Mouse (Mus musculus) megakaryocyte, embryonic 14.5 days (primary cell): ENCODE measurements around the gene Pwwp2b.

Experiments
- FLI1 ChIP-seq: IDR thresholded peaks from 2 replicates; pipeline ENCODE4 v1.6.1; 2012; ENCODE audit warnings: low read length, inconsistent platforms, mixed read lengths
- GATA1 ChIP-seq: IDR thresholded peaks from 3 replicates; pipeline ENCODE4 v1.6.1; 2012; ENCODE audit warnings: mixed read lengths, low read length, inconsistent platforms, borderline replicate concordance

DNA sequence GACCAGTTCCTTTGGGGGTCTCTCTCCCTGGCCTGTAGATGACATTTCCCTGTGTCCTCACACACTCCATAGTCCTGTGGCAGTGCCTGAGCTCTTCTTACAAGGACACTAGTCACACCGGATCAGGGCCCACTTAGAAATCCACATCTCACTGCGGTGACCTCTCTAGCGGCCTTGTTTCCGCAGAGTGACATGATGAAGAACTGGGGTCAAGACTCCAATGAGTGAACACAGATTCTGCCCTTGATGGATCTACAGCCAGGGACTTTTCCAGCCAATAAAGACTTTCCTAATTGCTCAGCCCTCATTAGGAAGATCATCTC is 39.5 kb upstream of the Pwwp2b start:
- TF ChIP-seq GATA1 (no peak), FLI1 (no peak)
